Mouse (Mus musculus): ENCODE data around the gene Lrsam1. TPM values are rescaled to one million over a fixed set of nuclear protein-coding genes. Genes with fewer than 3 reads are reported as not detected.
A peak's percentile ranks its signal among the peaks of the same experiment; 100 is the strongest.

The Lrsam1 gene
- polyA plus RNA-seq, 1 experiment from 2014 or later: 16.6 TPM

- peaks cover 12% of the 10 kb centered on the region for H3K27me3 ChIP-seq
- peak overlapping the region; percentile 74 for H3K4me3 ChIP-seq (replicated peaks)
- no peak for ATAC-seq (ENCODE audit: low FRiP score)
- 0 out of 2 replicates have a peak overlapping the region, but pooled peaks have one; percentile 39 for H3K9ac ChIP-seq
- no peaks in the 10 kb centered on the region for H3K36me3 ChIP-seq (replicated peaks)
- 2% methylated on average over 4 of the region's 4 CpGs for WGBS
- H3K4me1 ChIP-seq: peaks cover 25% of the 10 kb centered on the region
- H3K4me2 ChIP-seq: peak overlapping the region; percentile 95
- no peaks in the 10 kb centered on the region for H3K9me3 ChIP-seq
- H3K27ac ChIP-seq: no peak overlapping the region
These were observed 21.3 kb upstream of the Lrsam1 start for GRCm38 (mm10) chr2:32982700-32983099.

DNA sequence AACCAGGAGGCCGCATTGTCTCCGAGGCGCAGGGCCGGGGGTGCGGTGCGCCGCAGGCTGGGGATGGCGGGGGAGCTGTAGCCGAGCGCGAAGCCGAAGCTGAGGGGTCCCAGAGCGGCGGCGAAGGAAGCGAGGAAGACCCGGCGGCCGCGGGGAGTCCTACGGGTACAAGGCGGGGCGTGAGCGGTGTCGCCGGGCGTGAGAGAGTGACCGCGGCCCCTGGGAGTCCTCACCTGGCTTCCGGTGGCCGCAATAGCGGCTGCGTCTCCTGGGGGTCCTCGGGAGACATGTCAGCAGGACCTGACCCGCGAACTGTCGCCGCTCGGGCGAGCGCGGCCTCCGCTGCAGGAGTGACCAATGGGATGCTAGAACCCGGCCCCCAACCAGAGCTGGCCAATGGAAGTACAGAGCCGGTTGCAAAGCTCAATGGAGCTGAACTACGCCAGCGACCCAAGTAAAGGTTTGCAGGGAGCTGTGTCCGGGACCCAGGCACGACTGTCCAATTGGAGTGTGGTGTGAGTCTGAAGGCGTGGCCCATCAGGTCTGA is 20.4 kb upstream of the Lrsam1 start, which contains the start of gene Slc2a8:
Slc2a8 (minus strand) TSS at position 359 of the 547 bp plus-strand sequence.
- WGBS: under 1% methylated on average over 49 of the region's 50 CpGs
- Histone ChIP-seq H3K27ac (peak within 1 kb of the TSS; percentile 66; the same call in 1 of the 2 replicates), H3K4me1 (peaks cover 25% of the 10 kb centered on the region), H3K4me3 (replicated peaks) (peak within 1 kb of the TSS; percentile 74), H3K4me2 (peak within 1 kb of the TSS; percentile 95), H3K36me3 (replicated peaks) (no peaks in the 10 kb centered on the region), H3K9ac (peak within 1 kb of the TSS; percentile 91), H3K27me3 (peaks cover 12% of the 10 kb centered on the region), H3K9me3 (no peaks in the 10 kb centered on the region)
- peak; percentile 98 for ATAC-seq (ENCODE audit: low FRiP score)

DNA sequence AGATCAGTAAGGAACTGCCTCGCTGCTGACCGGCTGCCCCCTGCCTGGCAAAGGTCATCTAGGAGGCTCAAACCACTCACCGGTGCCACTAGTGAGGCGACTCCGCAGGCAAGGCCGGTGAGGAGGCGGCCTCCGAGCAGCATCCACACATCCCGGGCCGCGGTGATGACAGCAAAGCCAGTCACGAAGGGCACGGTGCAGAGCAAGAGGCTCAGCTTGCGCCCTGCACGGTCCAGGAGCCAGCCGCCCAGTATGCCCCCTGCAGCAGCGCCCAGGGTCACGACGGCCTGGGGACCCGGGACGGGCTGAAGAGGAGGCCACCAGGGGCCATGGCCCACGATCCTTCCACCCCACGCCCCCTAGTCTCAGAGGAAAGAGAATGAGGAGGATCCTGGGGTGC is 19.9 kb upstream of the Lrsam1 start:
- H3K36me3 ChIP-seq (replicated peaks): no peaks in the 10 kb centered on the region
- peaks cover 12% of the 10 kb centered on the region for H3K27me3 ChIP-seq
- H3K27ac ChIP-seq: no peak overlapping the region
- peak overlapping the region; percentile 95 for H3K4me2 ChIP-seq
- peaks cover 27% of the 10 kb centered on the region for H3K4me1 ChIP-seq
- ATAC-seq (ENCODE audit: low FRiP score): peak; percentile 42
- peak overlapping the region; percentile 74 for H3K4me3 ChIP-seq (replicated peaks)
- H3K9ac ChIP-seq: peak overlapping the region; percentile 91
- WGBS: under 1% methylated on average over 23 of the region's 23 CpGs
- no peaks in the 10 kb centered on the region for H3K9me3 ChIP-seq

GRCm38 (mm10) chr2:32979675-32980074 is 18.3 kb upstream of the Lrsam1 start:
- Histone ChIP-seq H3K27me3 (peaks cover 12% of the 10 kb centered on the region), H3K4me3 (replicated peaks) (no peak overlapping the region), H3K4me2 (no peak overlapping the region), H3K9ac (no peak overlapping the region), H3K9me3 (no peaks in the 10 kb centered on the region), H3K27ac (no peak overlapping the region), H3K4me1 (peaks cover 27% of the 10 kb centered on the region), H3K36me3 (replicated peaks) (no peaks in the 10 kb centered on the region)
- no peak for ATAC-seq (ENCODE audit: low FRiP score)
- WGBS: 84% methylated on average over 7 of the region's 7 CpGs

DNA sequence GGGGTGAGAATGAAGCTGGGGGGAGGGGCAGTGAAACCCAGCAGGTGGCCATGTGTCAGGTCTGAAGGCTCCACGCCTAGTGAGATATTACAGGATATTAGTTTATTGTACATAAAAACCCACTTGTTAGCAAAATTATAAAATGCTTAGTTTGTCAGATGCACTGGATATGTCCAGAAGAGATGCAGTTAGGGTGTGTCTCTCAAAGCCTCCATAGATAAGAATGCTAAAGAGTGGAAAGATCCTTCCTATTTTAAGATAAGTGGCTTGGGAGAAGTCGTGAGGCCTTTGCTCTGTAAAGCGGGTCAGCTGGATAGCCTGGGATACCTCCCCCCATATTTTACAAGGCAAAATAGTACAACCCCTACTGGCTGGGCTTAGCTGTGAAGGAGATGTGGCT is 17.3 kb upstream of the Lrsam1 start:
- H3K4me3 ChIP-seq (replicated peaks): no peak overlapping the region
- no peaks in the 10 kb centered on the region for H3K9me3 ChIP-seq
- no peak for ATAC-seq (ENCODE audit: low FRiP score)
- peaks cover 5% of the 10 kb centered on the region for H3K27me3 ChIP-seq
- H3K4me1 ChIP-seq: peaks cover 27% of the 10 kb centered on the region
- WGBS: 78% methylated on average over 3 of the region's 3 CpGs
- no peak overlapping the region for H3K4me2 ChIP-seq
- H3K9ac ChIP-seq: no peak overlapping the region
- no peak overlapping the region for H3K27ac ChIP-seq
- peaks cover 6% of the 10 kb centered on the region; the same call in 1 of the 2 replicates for H3K36me3 ChIP-seq (replicated peaks)

GRCm38 (mm10) chr2:32977114-32977513 is 15.7 kb upstream of the Lrsam1 start:
- ATAC-seq (ENCODE audit: low FRiP score): no peak
- Histone ChIP-seq H3K4me2 (no peak overlapping the region), H3K4me1 (peaks cover 18% of the 10 kb centered on the region), H3K4me3 (replicated peaks) (no peak overlapping the region), H3K9ac (no peak overlapping the region), H3K9me3 (no peaks in the 10 kb centered on the region), H3K27me3 (peaks cover 3% of the 10 kb centered on the region; the same call in 1 of the 2 replicates), H3K27ac (no peak overlapping the region), H3K36me3 (replicated peaks) (peaks cover 14% of the 10 kb centered on the region; the same call in 1 of the 2 replicates)
- 82% methylated on average over 5 of the region's 5 CpGs for WGBS

- Histone ChIP-seq H3K9ac (no peak overlapping the region), H3K9me3 (no peaks in the 10 kb centered on the region), H3K4me2 (no peak overlapping the region), H3K4me3 (replicated peaks) (no peak overlapping the region), H3K36me3 (replicated peaks) (peaks cover 14% of the 10 kb centered on the region; the same call in 1 of the 2 replicates), H3K27ac (no peak overlapping the region), H3K27me3 (no peaks in the 10 kb centered on the region), H3K4me1 (peaks cover 8% of the 10 kb centered on the region)
- WGBS: 90% methylated on average over 8 of the region's 8 CpGs
- ATAC-seq (ENCODE audit: low FRiP score): no peak
These were observed 12.8 kb upstream of the Lrsam1 start for GRCm38 (mm10) chr2:32974216-32974615.

GRCm38 (mm10) chr2:32971235-32971634 is 9.8 kb upstream of the Lrsam1 start:
- no peak overlapping the region for H3K4me3 ChIP-seq (replicated peaks)
- no peaks in the 10 kb centered on the region for H3K27me3 ChIP-seq
- peaks cover 14% of the 10 kb centered on the region; the same call in 1 of the 2 replicates for H3K36me3 ChIP-seq (replicated peaks)
- 0 out of 2 replicates have a peak overlapping the region, but pooled peaks have one; percentile 13 for H3K27ac ChIP-seq
- WGBS: 28% methylated on average over 9 of the region's 9 CpGs
- peaks cover 19% of the 10 kb centered on the region for H3K4me1 ChIP-seq
- no peak overlapping the region for H3K9ac ChIP-seq
- no peaks in the 10 kb centered on the region for H3K9me3 ChIP-seq
- ATAC-seq (ENCODE audit: low FRiP score): no peak
- H3K4me2 ChIP-seq: no peak overlapping the region

DNA sequence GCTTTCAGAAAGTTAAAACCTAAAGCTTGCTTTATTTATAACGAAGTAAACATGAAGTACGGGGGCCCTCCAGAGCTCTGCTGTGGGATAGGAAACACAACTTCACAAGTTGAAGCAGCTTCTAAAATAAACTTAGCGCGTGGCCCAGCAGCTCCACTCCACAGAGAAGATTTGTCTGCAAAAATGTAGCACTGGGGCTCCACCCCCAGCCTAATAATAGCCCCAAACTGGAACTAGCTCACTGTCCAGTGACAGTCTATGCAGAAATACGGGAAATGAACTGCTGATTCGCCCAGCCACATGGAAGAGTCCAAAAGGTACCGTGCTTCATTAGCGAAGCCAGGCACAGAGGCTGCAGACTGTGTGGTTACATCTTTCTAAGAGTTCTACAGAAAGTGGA is 7.9 kb upstream of the Lrsam1 start:
- no peaks in the 10 kb centered on the region for H3K27me3 ChIP-seq
- H3K4me3 ChIP-seq (replicated peaks): no peak overlapping the region
- no peaks in the 10 kb centered on the region for H3K9me3 ChIP-seq
- peaks cover 20% of the 10 kb centered on the region for H3K36me3 ChIP-seq (replicated peaks)
- H3K4me1 ChIP-seq: peaks cover 31% of the 10 kb centered on the region
- H3K9ac ChIP-seq: no peak overlapping the region; the same call in 1 of the 2 replicates
- H3K4me2 ChIP-seq: no peak overlapping the region
- WGBS: 93% methylated on average over 8 of the region's 8 CpGs
- no peak overlapping the region for H3K27ac ChIP-seq
- ATAC-seq (ENCODE audit: low FRiP score): no peak

DNA sequence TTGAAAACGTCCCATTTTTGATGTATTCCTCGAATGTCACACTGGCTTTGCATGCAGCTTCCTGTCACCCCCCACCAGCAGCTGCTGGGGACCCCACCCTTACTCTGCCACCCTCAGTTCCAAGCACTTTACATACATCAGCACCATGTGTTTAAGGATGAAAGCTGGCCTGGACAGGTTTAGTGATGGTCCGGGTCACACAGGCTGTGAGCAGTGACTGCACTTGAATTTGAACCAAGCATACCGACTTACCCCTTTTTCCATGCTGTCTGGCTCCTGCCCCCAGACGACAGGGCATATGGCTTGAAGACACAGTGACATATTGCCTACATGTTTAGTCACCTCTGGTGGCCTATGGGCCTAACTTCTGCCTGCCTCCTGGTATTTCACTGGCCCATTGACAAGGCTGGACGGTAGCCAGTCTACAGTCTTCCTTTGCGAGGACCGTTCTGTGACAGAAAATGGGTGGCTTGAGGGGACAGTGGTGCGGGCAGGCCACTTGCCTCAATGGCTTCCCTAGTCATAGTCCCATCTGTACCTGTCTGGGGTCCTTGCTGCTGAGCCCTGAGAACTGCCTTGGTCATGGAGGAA is 6.7 kb upstream of the Lrsam1 start:
- Histone ChIP-seq H3K4me1 (peaks cover 43% of the 10 kb centered on the region), H3K4me2 (peak overlapping the region; percentile 91), H3K27ac (no peak overlapping the region), H3K4me3 (replicated peaks) (peak overlapping the region; percentile 54), H3K36me3 (replicated peaks) (peaks cover 22% of the 10 kb centered on the region), H3K27me3 (no peaks in the 10 kb centered on the region), H3K9ac (no peak overlapping the region), H3K9me3 (no peaks in the 10 kb centered on the region)
- ATAC-seq (ENCODE audit: low FRiP score): no peak
- WGBS: 89% methylated on average over 9 of the region's 9 CpGs

- peak; percentile 87 for ATAC-seq (ENCODE audit: low FRiP score)
- WGBS: under 1% methylated on average over 55 of the region's 55 CpGs
- no peaks in the 10 kb centered on the region for H3K27me3 ChIP-seq
- peak overlapping the region; percentile 89 for H3K27ac ChIP-seq
- H3K4me1 ChIP-seq: peaks cover 53% of the 10 kb centered on the region
- H3K36me3 ChIP-seq (replicated peaks): peaks cover 26% of the 10 kb centered on the region
- no peaks in the 10 kb centered on the region for H3K9me3 ChIP-seq
- peak overlapping the region; percentile 91 for H3K4me2 ChIP-seq
- H3K9ac ChIP-seq: peak overlapping the region; percentile 66
- peak overlapping the region; percentile 54 for H3K4me3 ChIP-seq (replicated peaks)
These were observed 5.5 kb upstream of the Lrsam1 start for GRCm38 (mm10) chr2:32966689-32967631.

DNA sequence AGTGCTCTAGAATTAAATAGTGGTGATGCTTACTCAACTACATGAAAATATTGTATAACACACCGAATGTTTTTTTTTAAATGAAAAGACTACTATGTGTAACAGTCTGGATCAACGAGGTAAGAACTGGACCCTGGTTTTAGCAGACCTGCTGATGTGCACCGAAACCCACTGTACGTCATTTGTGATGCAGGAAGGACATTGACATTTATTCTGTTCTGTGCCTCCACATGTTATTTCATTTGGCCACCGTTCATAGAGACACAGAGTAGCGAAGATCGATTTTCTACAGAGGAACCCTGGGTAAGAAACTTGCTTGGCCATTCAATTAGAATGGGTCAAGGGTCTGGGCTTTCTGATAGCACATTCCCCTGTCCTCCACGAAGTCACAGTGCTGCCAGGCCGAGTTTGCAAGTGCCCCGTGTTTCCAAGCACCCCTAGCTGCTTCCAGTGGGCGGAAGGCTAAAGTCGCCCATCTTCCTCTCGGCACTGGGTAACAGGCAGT is 4.8 kb upstream of the Lrsam1 start:
- Histone ChIP-seq H3K36me3 (replicated peaks) (peaks cover 26% of the 10 kb centered on the region), H3K9me3 (no peaks in the 10 kb centered on the region), H3K27me3 (no peaks in the 10 kb centered on the region), H3K4me3 (replicated peaks) (peak overlapping the region; percentile 54), H3K4me1 (peaks cover 51% of the 10 kb centered on the region), H3K9ac (peak overlapping the region; percentile 66), H3K4me2 (peak overlapping the region; percentile 91), H3K27ac (peak overlapping the region; percentile 89)
- ATAC-seq (ENCODE audit: low FRiP score): no peak; the same call in 1 of the 2 replicates
- WGBS: 9% methylated on average over 13 of the region's 13 CpGs

Data from forebrain, embryonic 12.5 days (tissue).